Mouse (Mus musculus): ENCODE data around the gene Fam89a. TPM values are rescaled to one million over a fixed set of nuclear protein-coding genes. Genes with fewer than 3 reads are reported as not detected.

The Fam89a gene
- polyA plus RNA-seq, 1 experiment from 2014 or later, result 2.3 TPM

DNA sequence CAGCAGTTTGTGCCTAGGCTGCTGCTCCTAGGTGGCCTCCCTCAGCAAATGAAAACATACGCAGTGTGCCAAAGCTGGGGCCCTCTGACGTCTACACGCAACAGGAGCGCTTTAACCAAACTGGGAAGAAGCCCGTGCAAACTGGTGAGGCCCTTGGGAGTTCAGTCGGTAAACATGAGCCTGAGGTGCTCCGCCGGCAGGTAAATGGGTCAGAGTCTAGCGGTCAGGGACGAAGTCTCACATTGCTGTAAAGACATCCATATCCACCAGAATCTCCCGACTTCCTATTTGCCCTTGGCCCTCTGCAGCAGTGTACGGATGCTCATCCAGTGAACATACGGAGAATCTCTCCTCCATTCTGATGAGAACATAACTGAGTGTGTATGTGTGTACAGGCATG, 5.0 kb downstream of the Fam89a start:
- DNase-seq (ENCODE audit: extremely low spot score, low spot score), result no peak

DNA sequence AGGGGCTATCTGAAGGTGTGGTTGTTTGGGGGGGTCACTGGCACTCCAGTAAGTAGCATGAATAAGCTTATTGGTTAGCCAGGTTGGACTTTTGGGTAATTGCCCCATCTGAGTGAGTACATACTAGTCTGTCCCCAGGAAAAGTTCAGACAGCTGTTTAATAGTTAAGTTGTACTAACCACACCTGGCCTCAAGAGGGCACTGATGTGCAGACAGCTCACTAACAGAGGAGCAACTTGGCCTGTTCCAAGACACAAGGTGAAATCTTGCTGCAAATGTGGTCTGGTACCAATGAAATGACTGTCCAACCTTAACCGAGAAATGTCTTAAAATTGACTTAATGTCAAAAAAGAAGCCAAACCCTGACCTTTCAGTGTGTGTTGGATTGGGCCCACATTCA, 12.4 kb downstream of the Fam89a start:
- DNase-seq (ENCODE audit: extremely low spot score, low spot score), result no peak
- H3K36me3 ChIP-seq (replicated peaks), result peaks cover 64% of the 10 kb centered on the region
- no peak overlapping the region for H3K4me3 ChIP-seq
- H3K4me1 ChIP-seq, result peaks cover 10% of the 10 kb centered on the region
- no peaks in the 10 kb centered on the region for H3K27me3 ChIP-seq (ENCODE audit: poor library complexity, severe bottlenecking)
- 78% methylated on average over 1 of the region's 1 CpGs for WGBS
- no peak overlapping the region for H3K27ac ChIP-seq
- no peaks in the 10 kb centered on the region for H3K9me3 ChIP-seq

More for the DNA sequence above, 5.0 kb downstream of the Fam89a start:
- H3K4me1 ChIP-seq, result peaks cover 21% of the 10 kb centered on the region
- H3K9me3 ChIP-seq, result no peaks in the 10 kb centered on the region
- H3K27ac ChIP-seq, result no peak overlapping the region
- H3K27me3 ChIP-seq (ENCODE audit: poor library complexity, severe bottlenecking), result peaks cover 30% of the 10 kb centered on the region
- WGBS, result 78% methylated on average over 13 of the region's 13 CpGs
- no peak overlapping the region for H3K4me3 ChIP-seq
- peaks cover 4% of the 10 kb centered on the region for H3K36me3 ChIP-seq (replicated peaks)

- Histone ChIP-seq H3K4me1 (no peaks in the 10 kb centered on the region), H3K36me3 (replicated peaks) (peaks cover 86% of the 10 kb centered on the region), H3K9me3 (no peaks in the 10 kb centered on the region)
Observed at GRCm38 (mm10) chr8:124735371-124735911, 16.2 kb downstream of the Fam89a start.

DNA sequence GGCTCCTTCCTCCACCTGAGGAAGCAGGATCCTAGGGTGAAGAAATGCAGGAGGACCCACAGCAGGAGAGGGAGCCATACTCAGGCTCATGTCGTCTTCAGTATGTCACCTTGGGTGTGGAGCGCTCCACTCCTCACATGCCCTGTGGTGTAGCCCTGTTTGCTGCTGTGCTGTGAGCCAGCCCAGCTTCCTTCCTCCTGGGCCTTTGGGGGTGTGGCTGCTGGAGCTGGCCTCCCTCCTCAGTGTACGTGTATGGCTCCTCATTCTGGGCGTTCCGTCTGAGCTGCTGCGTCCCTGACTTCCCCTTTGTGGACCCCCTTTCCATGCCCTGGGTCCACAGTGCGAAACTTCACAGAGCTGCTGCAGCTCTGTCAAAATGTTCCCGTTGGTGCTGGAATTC, 18.8 kb downstream of the Fam89a start:
- 93% methylated on average over 8 of the region's 8 CpGs for WGBS
- no peak for DNase-seq (ENCODE audit: extremely low spot score, low spot score)
- Histone ChIP-seq H3K4me1 (no peaks in the 10 kb centered on the region), H3K4me3 (no peak overlapping the region), H3K9me3 (no peaks in the 10 kb centered on the region), H3K27ac (no peak overlapping the region), H3K36me3 (replicated peaks) (peaks cover 97% of the 10 kb centered on the region), H3K27me3 (ENCODE audit: poor library complexity, severe bottlenecking) (no peaks in the 10 kb centered on the region)

More at GRCm38 (mm10) chr8:124735371-124735911, 16.2 kb downstream of the Fam89a start:
- WGBS, result 75% methylated on average over 3 of the region's 3 CpGs
- Histone ChIP-seq H3K27me3 (ENCODE audit: poor library complexity, severe bottlenecking) (no peaks in the 10 kb centered on the region), H3K27ac (no peak overlapping the region), H3K4me3 (no peak overlapping the region)
- DNase-seq (ENCODE audit: extremely low spot score, low spot score), result no peak

GRCm38 (mm10) chr8:124724301-124724700, 27.3 kb downstream of the Fam89a start:
- no peak for DNase-seq (ENCODE audit: extremely low spot score, low spot score)
- no peak overlapping the region for H3K4me3 ChIP-seq
- H3K9me3 ChIP-seq, result no peaks in the 10 kb centered on the region
- 95% methylated on average over 7 of the region's 7 CpGs for WGBS
- H3K27me3 ChIP-seq (ENCODE audit: poor library complexity, severe bottlenecking), result no peaks in the 10 kb centered on the region
- H3K4me1 ChIP-seq, result peaks cover 33% of the 10 kb centered on the region
- peaks cover 46% of the 10 kb centered on the region for H3K36me3 ChIP-seq (replicated peaks)
- H3K27ac ChIP-seq, result no peak overlapping the region

- peak; percentile 93 for DNase-seq (ENCODE audit: extremely low spot score, low spot score)
- Histone ChIP-seq H3K36me3 (replicated peaks) (peaks cover 34% of the 10 kb centered on the region), H3K27me3 (ENCODE audit: poor library complexity, severe bottlenecking) (no peaks in the 10 kb centered on the region), H3K27ac (peak within 1 kb of the TSS; percentile 90), H3K4me1 (peaks cover 33% of the 10 kb centered on the region), H3K9me3 (no peaks in the 10 kb centered on the region), H3K4me3 (peak within 1 kb of the TSS; percentile 98)
- WGBS, result under 1% methylated on average over 59 of the region's 59 CpGs
Observed at GRCm38 (mm10) chr8:124721862-124722515, 29.6 kb downstream of the Fam89a start, which contains the start of the genes Ttc13 and Arv1. Gene Ttc13, minus strand, starts transcription at chr8:124721983. Gene Arv1, plus strand, starts transcription at chr8:124722139.

DNA sequence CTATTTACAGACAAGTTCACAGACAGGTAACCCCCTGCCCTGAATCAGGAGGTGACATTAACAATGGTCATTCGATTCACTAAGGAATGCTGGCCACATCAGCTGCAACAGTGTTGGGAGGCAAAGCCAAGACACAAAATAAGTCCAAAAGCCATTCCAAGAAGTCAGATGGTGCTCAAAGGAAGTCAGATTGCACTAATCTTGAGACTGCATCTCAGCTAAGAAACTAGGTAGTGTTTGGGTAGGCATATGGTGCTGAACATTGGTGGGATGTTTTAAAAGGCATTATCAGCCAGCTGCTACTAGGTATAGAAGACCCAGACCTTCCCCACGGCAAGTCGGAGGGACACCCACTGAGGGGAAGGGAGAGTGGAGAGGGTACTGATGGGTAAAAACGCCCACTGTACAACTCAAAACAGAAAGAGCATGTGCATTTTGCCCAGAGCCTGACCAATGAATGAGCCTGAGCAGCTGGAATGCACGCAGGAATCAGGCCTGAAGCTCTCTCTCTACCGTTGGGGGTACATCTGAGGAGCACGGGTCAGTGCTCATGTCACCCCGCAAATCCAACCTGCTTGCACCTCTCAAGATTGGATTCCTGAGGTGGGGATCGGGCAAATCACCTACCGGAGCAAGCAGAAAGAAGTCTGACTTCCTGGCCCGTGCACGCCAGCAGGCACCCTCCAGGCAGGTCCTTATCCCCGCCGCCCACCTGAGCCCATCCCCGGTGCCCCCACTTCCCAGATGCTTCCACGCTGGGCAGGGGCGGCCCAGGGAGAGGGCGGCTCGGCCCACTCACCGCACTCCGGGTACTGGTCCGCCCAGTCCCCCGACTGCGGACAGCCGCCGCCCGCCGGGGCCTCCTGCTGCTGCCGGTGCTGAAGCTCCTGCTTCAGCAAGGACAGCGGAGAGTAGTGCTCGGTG, 30.4 kb downstream of the Fam89a start:
- peak overlapping the region; percentile 90 for H3K27ac ChIP-seq
- H3K4me1 ChIP-seq, result peaks cover 33% of the 10 kb centered on the region
- no peaks in the 10 kb centered on the region for H3K27me3 ChIP-seq (ENCODE audit: poor library complexity, severe bottlenecking)
- peaks cover 29% of the 10 kb centered on the region for H3K36me3 ChIP-seq (replicated peaks)
- H3K9me3 ChIP-seq, result no peaks in the 10 kb centered on the region
- H3K4me3 ChIP-seq, result peak overlapping the region; percentile 98
- no peak for DNase-seq (ENCODE audit: extremely low spot score, low spot score)
- WGBS, result 2% methylated on average over 31 of the region's 31 CpGs

DNA sequence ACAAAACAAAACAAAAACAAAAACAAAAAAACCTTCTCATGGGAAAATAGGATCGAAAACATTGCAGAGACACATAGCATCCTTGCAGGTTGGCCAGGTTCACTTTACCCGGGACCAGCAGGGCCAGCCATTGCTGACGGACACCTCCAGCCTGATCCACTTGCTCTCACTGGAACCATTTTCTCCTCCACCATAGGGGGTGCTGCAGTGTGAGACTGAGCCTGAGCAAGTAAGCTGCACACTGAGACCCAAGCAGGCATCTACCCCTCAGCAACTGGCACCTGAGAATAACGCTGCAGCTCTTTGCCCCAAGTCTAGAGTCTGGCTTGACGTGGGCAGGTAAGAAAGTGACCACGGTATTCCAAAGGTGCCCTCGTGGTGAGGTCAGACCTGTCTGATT, 31.5 kb downstream of the Fam89a start:
- no peak overlapping the region for H3K27ac ChIP-seq
- H3K27me3 ChIP-seq (ENCODE audit: poor library complexity, severe bottlenecking), result no peaks in the 10 kb centered on the region
- peak overlapping the region; percentile 98; the same call in 1 of the 2 replicates for H3K4me3 ChIP-seq
- peaks cover 33% of the 10 kb centered on the region for H3K4me1 ChIP-seq
- WGBS, result 85% methylated on average over 7 of the region's 7 CpGs
- no peak for DNase-seq (ENCODE audit: extremely low spot score, low spot score)
- peaks cover 20% of the 10 kb centered on the region for H3K36me3 ChIP-seq (replicated peaks)
- no peaks in the 10 kb centered on the region for H3K9me3 ChIP-seq

DNA sequence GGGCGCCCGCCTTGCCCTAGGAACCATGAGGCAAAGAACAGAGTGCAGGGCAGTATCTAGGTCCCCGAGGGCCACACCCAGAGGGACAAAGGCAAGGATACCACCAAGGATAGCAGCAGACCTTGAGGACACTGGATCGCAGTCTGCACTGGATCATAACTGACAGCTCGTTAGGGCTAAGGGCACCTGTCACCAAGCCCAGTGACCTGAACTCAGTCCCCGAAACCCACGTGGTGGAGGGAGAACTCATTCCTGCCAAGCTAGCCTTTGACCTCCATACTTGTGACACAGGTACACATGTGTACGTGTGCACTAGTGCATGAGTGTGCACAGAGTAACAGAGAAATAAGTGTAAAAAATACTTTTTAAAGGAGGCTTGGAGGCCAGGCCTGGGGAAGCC, 35.9 kb downstream of the Fam89a start:
- DNase-seq (ENCODE audit: extremely low spot score, low spot score), result no peak
- WGBS, result 90% methylated on average over 8 of the region's 8 CpGs
- H3K27ac ChIP-seq, result no peak overlapping the region
- H3K4me1 ChIP-seq, result peaks cover 8% of the 10 kb centered on the region
- no peaks in the 10 kb centered on the region for H3K9me3 ChIP-seq
- no peak overlapping the region for H3K4me3 ChIP-seq
- peaks cover 50% of the 10 kb centered on the region for H3K36me3 ChIP-seq (replicated peaks)
- no peaks in the 10 kb centered on the region for H3K27me3 ChIP-seq (ENCODE audit: poor library complexity, severe bottlenecking)

DNA sequence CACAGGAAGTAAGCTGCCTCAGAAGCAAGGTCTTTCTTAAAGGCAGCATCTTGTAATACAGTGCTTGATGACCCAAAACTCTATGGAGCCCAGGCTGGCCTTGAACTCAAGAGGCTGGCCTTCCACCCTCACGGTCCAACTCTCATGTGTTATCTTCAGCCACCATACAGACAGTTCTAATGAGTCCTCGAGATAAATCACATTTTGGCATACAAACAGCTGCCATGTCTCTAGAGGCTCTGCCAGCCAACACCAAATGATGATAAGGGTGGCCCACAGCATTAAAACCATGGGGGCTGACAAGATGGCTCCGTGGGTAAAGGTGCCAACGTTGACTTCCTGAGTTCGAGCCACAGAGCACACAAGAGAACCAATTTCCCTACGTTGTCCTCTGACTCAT, 38.4 kb downstream of the Fam89a start:
- no peaks in the 10 kb centered on the region for H3K4me1 ChIP-seq
- no peak overlapping the region for H3K27ac ChIP-seq
- no peak overlapping the region for H3K4me3 ChIP-seq
- H3K36me3 ChIP-seq (replicated peaks), result peaks cover 68% of the 10 kb centered on the region
- WGBS, result 94% methylated on average over 6 of the region's 6 CpGs
- H3K9me3 ChIP-seq, result no peaks in the 10 kb centered on the region
- DNase-seq (ENCODE audit: extremely low spot score, low spot score), result no peak
- no peaks in the 10 kb centered on the region for H3K27me3 ChIP-seq (ENCODE audit: poor library complexity, severe bottlenecking)

- H3K4me3 ChIP-seq, result no peak overlapping the region
- H3K27me3 ChIP-seq (ENCODE audit: poor library complexity, severe bottlenecking), result no peaks in the 10 kb centered on the region
- WGBS, result 95% methylated on average over 8 of the region's 8 CpGs
- H3K36me3 ChIP-seq (replicated peaks), result peaks cover 89% of the 10 kb centered on the region
- no peaks in the 10 kb centered on the region for H3K9me3 ChIP-seq
- H3K27ac ChIP-seq, result no peak overlapping the region
- DNase-seq (ENCODE audit: extremely low spot score, low spot score), result no peak
- no peaks in the 10 kb centered on the region for H3K4me1 ChIP-seq
Observed at GRCm38 (mm10) chr8:124705823-124706222, 45.8 kb downstream of the Fam89a start.

GRCm38 (mm10) chr8:124704376-124704775, 47.3 kb downstream of the Fam89a start:
- Histone ChIP-seq H3K27me3 (ENCODE audit: poor library complexity, severe bottlenecking) (no peaks in the 10 kb centered on the region), H3K36me3 (replicated peaks) (peaks cover 91% of the 10 kb centered on the region), H3K4me1 (no peaks in the 10 kb centered on the region), H3K27ac (no peak overlapping the region), H3K4me3 (no peak overlapping the region), H3K9me3 (no peaks in the 10 kb centered on the region)
- DNase-seq (ENCODE audit: extremely low spot score, low spot score), result no peak
- 91% methylated on average over 4 of the region's 4 CpGs for WGBS

DNA sequence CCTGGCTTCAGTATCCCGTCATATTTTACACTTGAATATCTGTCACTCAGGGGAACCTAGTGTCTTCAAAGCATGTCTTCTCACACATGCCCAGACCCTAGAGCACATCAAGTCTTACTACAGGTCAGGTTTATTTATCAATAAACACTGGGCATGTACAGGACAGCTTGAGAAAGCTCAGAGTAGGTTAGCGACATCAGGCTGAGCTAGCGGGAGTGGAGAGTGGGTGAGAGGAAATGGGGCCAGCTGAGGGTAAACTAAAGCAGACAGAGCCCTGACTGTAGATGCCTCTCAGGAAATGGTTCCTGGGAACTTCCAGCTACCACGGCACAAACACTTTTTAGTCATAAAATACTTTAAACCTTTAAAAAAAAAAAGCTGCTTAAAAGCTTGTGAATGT, 48.1 kb downstream of the Fam89a start:
- H3K27me3 ChIP-seq (ENCODE audit: poor library complexity, severe bottlenecking), result no peaks in the 10 kb centered on the region
- no peaks in the 10 kb centered on the region for H3K9me3 ChIP-seq
- peaks cover 90% of the 10 kb centered on the region for H3K36me3 ChIP-seq (replicated peaks)
- DNase-seq (ENCODE audit: extremely low spot score, low spot score), result no peak
- H3K27ac ChIP-seq, result no peak overlapping the region
- no peak overlapping the region for H3K4me3 ChIP-seq
- 76% methylated on average over 4 of the region's 4 CpGs for WGBS
- no peaks in the 10 kb centered on the region for H3K4me1 ChIP-seq
